Mouse (Mus musculus) G1E (cell line): Measurements from ENCODE around the gene Emc6.

Experiments
- CTCF ChIP-seq: IDR thresholded peaks from 2 replicates; pipeline ENCODE4 v1.5.1; 2012; ENCODE audit warnings: low read depth, low read length, inconsistent platforms, mixed read lengths
- GATA1 ChIP-seq: IDR thresholded peaks from 2 replicates; pipeline ENCODE4 v1.6.1; 2012; ENCODE audit warnings: borderline replicate concordance, low read length, inconsistent platforms, mixed read lengths

- no peak for TF ChIP-seq CTCF
- no peak for TF ChIP-seq GATA1
Observed at GRCm38 (mm10) chr11:73168071-73168470, 8.8 kb downstream of the Emc6 start.
